26 mouse cellular contexts compared by ENCODE assay signal in genomic region chr16:38100569-38100968, GRCm38 (mm10). TPM values are rescaled to one million over a fixed set of nuclear protein-coding genes. Genes with fewer than 3 reads are reported as not detected.
A peak's percentile ranks its signal among the peaks of the same experiment; 100 is the strongest.
DNase-seq lines count a peak whose midpoint lies in the region; ATAC-seq and TF ChIP-seq lines count a peak whose summit lies in the region.
"Had no signal": no experiment of that assay in that cellular context is flagged by ENCODE, and none has a peak within 500 bp of the region (broad histone marks: within the 10 kb centered on the region; RNA-seq: fewer than 3 reads in every experiment).

No protein-coding gene starts in this region.

- ATAC-seq in liver, embryonic 11.5 days (replicated peaks; ENCODE audit: low FRiP score): no peak
- peak; percentile 74 for ATAC-seq in intestine, embryonic 16.5 days
- no peak for ATAC-seq in midbrain, embryonic 13.5 days
- ATAC-seq: CD4-positive, CD25-positive, alpha-beta regulatory T cell, adult 4 months; forebrain, embryonic 14.5 days; forebrain, postnatal 0 days; hindbrain, embryonic 16.5 days; Patski had no signal

- H3K27ac ChIP-seq in liver, adult 2 months (replicated peaks; ENCODE audit: insufficient read depth, low read depth, low read length): peak overlapping the region; percentile 47
- no peak overlapping the region for H3K27ac ChIP-seq in liver, embryonic 11.5 days (ENCODE audit: low read depth, low read length)
- H3K27ac ChIP-seq in intestine, embryonic 16.5 days (ENCODE audit: low read length): peak overlapping the region; percentile 7; the same call in 1 of the 2 replicates
- H3K27ac ChIP-seq in midbrain, embryonic 13.5 days: no peak overlapping the region
- H3K27ac ChIP-seq: embryonic facial prominence, embryonic 12.5 days; embryonic facial prominence, embryonic 15.5 days; heart, embryonic 15.5 days; hindbrain, embryonic 10.5 days; hindbrain, embryonic 13.5 days had no signal

- H3K9ac ChIP-seq in liver, adult 2 months (ENCODE audit: low read depth, low read length): no peak overlapping the region
- no peak overlapping the region for H3K9ac ChIP-seq in liver, embryonic 11.5 days (ENCODE audit: low read depth, low read length)
- no peak overlapping the region for H3K9ac ChIP-seq in intestine, embryonic 16.5 days (ENCODE audit: low read depth, low read length)
- no peak overlapping the region for H3K9ac ChIP-seq in midbrain, embryonic 13.5 days (replicated peaks)
- H3K9ac ChIP-seq: embryonic facial prominence, embryonic 12.5 days; embryonic facial prominence, embryonic 15.5 days; forebrain, postnatal 0 days; heart, embryonic 12.5 days; heart, embryonic 15.5 days; hindbrain, embryonic 13.5 days had no signal

- H3K79me2 ChIP-seq in liver, adult 2 months (ENCODE audit: control insufficient read depth, insufficient read depth, low read length): peaks cover 53% of the 10 kb centered on the region

- H3K36me3 ChIP-seq in liver, adult 2 months (ENCODE audit: control insufficient read depth, insufficient read depth, low read length): peaks cover 5% of the 10 kb centered on the region
- no peaks in the 10 kb centered on the region for H3K36me3 ChIP-seq in liver, embryonic 11.5 days (ENCODE audit: control insufficient read depth, insufficient read depth, low read length)
- peaks cover 4% of the 10 kb centered on the region for H3K36me3 ChIP-seq in intestine, embryonic 16.5 days (ENCODE audit: control insufficient read depth, insufficient read depth, low read length)
- H3K36me3 ChIP-seq in midbrain, embryonic 13.5 days: peaks cover 13% of the 10 kb centered on the region

- 12% methylated on average over 2 of the region's 2 CpGs for WGBS in liver, adult 2 months
- WGBS in liver, embryonic 11.5 days: 76% methylated on average over 2 of the region's 2 CpGs
- 51% methylated on average over 2 of the region's 2 CpGs for WGBS in intestine, embryonic 16.5 days
- 89% methylated on average over 2 of the region's 2 CpGs for WGBS in midbrain, embryonic 13.5 days

- peaks cover 36% of the 10 kb centered on the region for H3K4me1 ChIP-seq in liver, adult 2 months (ENCODE audit: control insufficient read depth, insufficient read depth, low read length)
- H3K4me1 ChIP-seq in liver, embryonic 11.5 days (replicated peaks; ENCODE audit: control insufficient read depth, insufficient read depth, low read length): peaks cover 3% of the 10 kb centered on the region
- peaks cover 8% of the 10 kb centered on the region for H3K4me1 ChIP-seq in intestine, embryonic 16.5 days (ENCODE audit: control insufficient read depth, insufficient read depth, low read length)
- H3K4me1 ChIP-seq in midbrain, embryonic 13.5 days (replicated peaks): peaks cover 54% of the 10 kb centered on the region

- DNase-seq in liver, adult 2 months (ENCODE audit: extremely low read depth, low read depth, low spot score): peak; percentile 72
- DNase-seq in liver, embryonic 11.5 days (ENCODE audit: low spot score): no peak
- DNase-seq in NIH3T3 (ENCODE audit: low read depth): peak; percentile 19
- no peak for DNase-seq in spleen, adult 12 weeks (ENCODE audit: low spot score)
- DNase-seq: adrenal gland, adult 8-10 months; cerebellum, adult 11 months; cerebellum, adult 2 months; cerebellum, adult 9-11 months; cerebellum, postnatal 25 days; forebrain, postnatal 0 days; gastrocnemius, postnatal 25 days; heart, adult 18-20 months; heart, postnatal 10 days; heart, postnatal 36 days had no signal

- no peaks in the 10 kb centered on the region for H3K27me3 ChIP-seq in liver, adult 2 months (ENCODE audit: control insufficient read depth, insufficient read depth, low read length)
- H3K27me3 ChIP-seq in liver, embryonic 11.5 days (replicated peaks; ENCODE audit: control insufficient read depth, insufficient read depth, low read length): no peaks in the 10 kb centered on the region
- H3K27me3 ChIP-seq in intestine, embryonic 16.5 days (replicated peaks; ENCODE audit: control insufficient read depth, insufficient read depth, low read length): no peaks in the 10 kb centered on the region
- no peaks in the 10 kb centered on the region for H3K27me3 ChIP-seq in midbrain, embryonic 13.5 days
- H3K27me3 ChIP-seq: embryonic facial prominence, embryonic 12.5 days; embryonic facial prominence, embryonic 15.5 days; heart, embryonic 12.5 days; heart, embryonic 15.5 days; hindbrain, embryonic 13.5 days; Patski had no signal

- no peak overlapping the region for H3K4me2 ChIP-seq in liver, embryonic 11.5 days
- no peak overlapping the region for H3K4me2 ChIP-seq in intestine, embryonic 16.5 days (ENCODE audit: low read depth, low read length)
- no peak overlapping the region for H3K4me2 ChIP-seq in midbrain, embryonic 13.5 days (replicated peaks)
- H3K4me2 ChIP-seq: embryonic facial prominence, embryonic 12.5 days; embryonic facial prominence, embryonic 15.5 days; heart, embryonic 12.5 days; heart, embryonic 15.5 days; hindbrain, embryonic 13.5 days had no signal

- H3K9me3 ChIP-seq in liver, embryonic 11.5 days (ENCODE audit: control insufficient read depth, low read length): no peaks in the 10 kb centered on the region
- no peaks in the 10 kb centered on the region for H3K9me3 ChIP-seq in intestine, embryonic 16.5 days (ENCODE audit: control insufficient read depth, low read length)
- H3K9me3 ChIP-seq in midbrain, embryonic 13.5 days: no peaks in the 10 kb centered on the region
- H3K9me3 ChIP-seq: embryonic facial prominence, embryonic 12.5 days; embryonic facial prominence, embryonic 15.5 days; heart, embryonic 15.5 days; hindbrain, embryonic 13.5 days had no signal

- TF ChIP-seq CTCF in liver, adult 2 months (IDR thresholded peaks at IDR 0.05; ENCODE audit: low read depth, low read length): no peak

- H3K4me3 ChIP-seq in liver, adult 2 months (ENCODE audit: insufficient read depth, low read depth, low read length): no peak overlapping the region
- no peak overlapping the region for H3K4me3 ChIP-seq in liver, embryonic 11.5 days (ENCODE audit: low read depth, low read length)
- no peak overlapping the region for H3K4me3 ChIP-seq in intestine, embryonic 16.5 days (ENCODE audit: low read length)
- no peak overlapping the region for H3K4me3 ChIP-seq in midbrain, embryonic 13.5 days (replicated peaks)
- H3K4me3 ChIP-seq: embryonic facial prominence, embryonic 12.5 days; embryonic facial prominence, embryonic 15.5 days; heart, embryonic 12.5 days; heart, embryonic 15.5 days; hindbrain, embryonic 10.5 days; hindbrain, embryonic 13.5 days had no signal

- no peak for TF ChIP-seq POLR2A in liver, adult 2 months (IDR thresholded peaks at IDR 0.05; ENCODE audit: extremely low read depth, insufficient read depth, low read length)

RNA-seq across cellular contexts. Expression of gene Gsk3b, which starts 11.8 kb away (rescaled TPM):
- 11.8 and 13.4 TPM in 2 replicates for total RNA-seq in liver, adult 2 months (2014; rRNA removed)
- 4.8 and 5.8 TPM in 2 replicates for polyA plus RNA-seq in liver, adult 2 months (2012; rRNA removed)
- polyA plus RNA-seq in liver, embryonic 11.5 days (2014; fragmentation: Nextera tagmentation; extraction: Ambion mirVana): 28.2 and 29.6 TPM in 2 replicates
- 34.3 and 34.6 TPM in 2 replicates for polyA plus RNA-seq in intestine, embryonic 16.5 days (2015; fragmentation: Nextera tagmentation; extraction: Ambion mirVana)
- 170 and 172 TPM in 2 replicates for polyA plus RNA-seq in midbrain, embryonic 13.5 days (2015; fragmentation: Nextera tagmentation; extraction: Ambion mirVana)

Comparison
In these comparisons a context has a peak if more than half of its experiments do, and no peak if none do; other contexts are left out.
1. DNase-seq: peak in liver, adult 2 months (single experiment) and NIH3T3 (single experiment); none in liver, embryonic 11.5 days (single experiment) and spleen, adult 12 weeks (single experiment).
2. H3K27ac ChIP-seq: peak in liver, adult 2 months (single experiment) and intestine, embryonic 16.5 days (single experiment); none in liver, embryonic 11.5 days (single experiment) and midbrain, embryonic 13.5 days (single experiment).